Mouse (Mus musculus): ENCODE results near the gene Chrnd.

Gene Chrnd

GRCm38 (mm10) chr1:87184751-87185139 lies 5.7 kb upstream of the Chrnd start:
- peak; percentile 73 for DNase-seq

- DNase-seq = no peak
These were observed 4.9 kb upstream of the Chrnd start for GRCm38 (mm10) chr1:87185526-87185925.

GRCm38 (mm10) chr1:87186261-87187036 lies 4.0 kb upstream of the Chrnd start:
- DNase-seq = peak; percentile 60

GRCm38 (mm10) chr1:87187037-87187355 lies 3.4 kb upstream of the Chrnd start:
- DNase-seq = peak; percentile 88

GRCm38 (mm10) chr1:87197296-87197695 lies 6.9 kb downstream of the Chrnd start:
- no peak for DNase-seq

- DNase-seq = no peak
These were observed 8.0 kb downstream of the Chrnd start for GRCm38 (mm10) chr1:87198119-87199065.

- DNase-seq = no peak
These were observed 10.4 kb downstream of the Chrnd start for GRCm38 (mm10) chr1:87200811-87201210.

GRCm38 (mm10) chr1:87201848-87202247 lies 11.4 kb downstream of the Chrnd start:
- DNase-seq = no peak

GRCm38 (mm10) chr1:87203779-87204178 lies 13.4 kb downstream of the Chrnd start:
- no peak for DNase-seq

- no peak for DNase-seq
These were observed 14.1 kb downstream of the Chrnd start, which contains the start of gene Chrng for GRCm38 (mm10) chr1:87204465-87204864. TSS of gene Chrng (plus strand) at chr1:87204657.

GRCm38 (mm10) chr1:87205038-87205437 lies 14.6 kb downstream of the Chrnd start:
- no peak for DNase-seq

- DNase-seq = peak; percentile 34
These were observed 15.1 kb downstream of the Chrnd start for GRCm38 (mm10) chr1:87205502-87205901.

GRCm38 (mm10) chr1:87206339-87206738 lies 15.9 kb downstream of the Chrnd start:
- peak; percentile 17 for DNase-seq

GRCm38 (mm10) chr1:87211431-87211830 lies 21.0 kb downstream of the Chrnd start:
- no peak for DNase-seq

- peak; percentile 98 for DNase-seq
These were observed 23.6 kb downstream of the Chrnd start, which contains the start of gene Eif4e2 for GRCm38 (mm10) chr1:87213735-87214704. TSS of gene Eif4e2 (plus strand) at chr1:87213914.

- no peak for DNase-seq
These were observed 24.3 kb downstream of the Chrnd start for GRCm38 (mm10) chr1:87214748-87215147.

GRCm38 (mm10) chr1:87217938-87218337 lies 27.5 kb downstream of the Chrnd start:
- DNase-seq = no peak

- DNase-seq = no peak
These were observed 35.3 kb downstream of the Chrnd start for GRCm38 (mm10) chr1:87225739-87226138.

- no peak for DNase-seq
These were observed 36.2 kb downstream of the Chrnd start for GRCm38 (mm10) chr1:87226409-87227159.

GRCm38 (mm10) chr1:87227160-87227550 lies 36.7 kb downstream of the Chrnd start:
- no peak for DNase-seq

- no peak for DNase-seq
These were observed 40.2 kb downstream of the Chrnd start for GRCm38 (mm10) chr1:87230606-87231005.

GRCm38 (mm10) chr1:87232197-87232596 lies 41.8 kb downstream of the Chrnd start:
- DNase-seq = no peak
